Mouse (Mus musculus) limb, embryonic 14.5 days (tissue): ENCODE results near the gene Xk. TPM values are rescaled to one million over a fixed set of nuclear protein-coding genes. Genes with fewer than 3 reads are reported as not detected.
"Not testable (repeated sequence)": the region's sequence is repeated elsewhere in the genome, so short reads cannot be mapped to it uniquely, and the experiment has no call there.

Experiments used
- ATAC-seq: fragments of 200-750 bp; cut with Nextera tagmentation; 2 replicates; pipeline ENCODE4 v1.8.0; 2017; ENCODE audit warnings: low read depth, moderate number of reproducible peaks, moderate TSS enrichment; ENCODE audit not compliant: low FRiP score
- DNase-seq: peaks from one replicate; pipeline ENCODE4 v3.0.0-alpha.2; 2015; ENCODE audit warnings: low spot score
- H3K27ac ChIP-seq: fragments of 300-500 bp; sonication (generic); replicated peaks from 2 replicates; pipeline ENCODE4 v1.5.1; 2014; ENCODE audit warnings: low read depth, mild to moderate bottlenecking, low read length, moderate library complexity, mixed read lengths
- H3K27me3 ChIP-seq: fragments of 300-500 bp; sonication (generic); 2 replicates; pipeline ENCODE4 v1.6.1; 2014; ENCODE audit warnings: low read length, mixed read lengths; ENCODE audit not compliant: control insufficient read depth, insufficient read depth
- H3K36me3 ChIP-seq: fragments of 300-500 bp; sonication (generic); 2 replicates; pipeline ENCODE4 v1.6.1; 2014; ENCODE audit warnings: mild to moderate bottlenecking, low read length, moderate library complexity, mixed read lengths; ENCODE audit not compliant: control insufficient read depth, insufficient read depth
- H3K4me1 ChIP-seq: fragments of 300-500 bp; sonication (generic); 2 replicates; pipeline ENCODE4 v1.6.1; 2014; ENCODE audit warnings: antibody characterized with exemption, low read length, mixed read lengths; ENCODE audit not compliant: control insufficient read depth, insufficient read depth
- H3K4me2 ChIP-seq: fragments of 300-500 bp; sonication (generic); replicated peaks from 2 replicates; pipeline ENCODE4 v1.6.1; 2014; ENCODE audit warnings: low read depth, mild to moderate bottlenecking, low read length, moderate library complexity; ENCODE audit not compliant: severe bottlenecking
- H3K4me3 ChIP-seq: fragments of 300-500 bp; sonication (generic); replicated peaks from 2 replicates; pipeline ENCODE4 v1.5.1; 2014; ENCODE audit warnings: low read length
- H3K9ac ChIP-seq: fragments of 300-500 bp; sonication (generic); 2 replicates; pipeline ENCODE4 v1.6.1; 2014; ENCODE audit warnings: mild to moderate bottlenecking, low read depth, low read length, moderate library complexity; ENCODE audit not compliant: severe bottlenecking
- H3K9me3 ChIP-seq: fragments of 300-500 bp; sonication (generic); 2 replicates; pipeline ENCODE4 v1.6.1; 2016; ENCODE audit warnings: low read length; ENCODE audit not compliant: control insufficient read depth
- POLR2A ChIP-seq: fragments of 200-500 bp; IDR thresholded peaks from 2 replicates; pipeline ENCODE4 v1.8.0; 2012; ENCODE audit warnings: inconsistent platforms, mild to moderate bottlenecking, moderate library complexity, borderline replicate concordance; ENCODE audit not compliant: insufficient read depth, insufficient read length; ENCODE audit errors: extremely low read depth
- WGBS: fragments of 180-500 bp; shearing (Covaris S2); extraction: QIAGEN DNeasy Blood & Tissue Kit; methylation state at CpG from one replicate; pipeline ENCODE4 v1.1.7; 2014; 5-methylcytosine and 5-hydroxymethylcytosine counted together
- polyA plus RNA-seq, 2 experiments: library from polyadenylated mRNA; depleted of rRNA in 1 of 2; stranded (reverse) in 1 of 2; unstranded in 1 of 2; fragments of >200 nt; fragmentation: Nextera tagmentation in 1 of 2; extraction: Ambion mirVana in 1 of 2; gene quantifications; 2 replicates each; pipeline versions ENCODE4 v1.2.1 to v1.2.3; 2012 to 2014

Gene Xk
- polyA plus RNA-seq, 2 experiments: 0.80 to 0.84 TPM

GRCm38 (mm10) chrX:9303455-9303854, 30.9 kb downstream of the Xk start:
- Histone ChIP-seq H3K36me3 (no peaks in the 10 kb centered on the region), H3K9me3 (no peaks in the 10 kb centered on the region), H3K27ac (no peak overlapping the region), H3K4me2 (no peak overlapping the region), H3K27me3 (no peaks in the 10 kb centered on the region), H3K4me1 (no peaks in the 10 kb centered on the region), H3K9ac (no peak overlapping the region), H3K4me3 (no peak overlapping the region)
- no peak for TF ChIP-seq POLR2A
- WGBS: 71% methylated on average over 1 of the region's 1 CpGs
- DNase-seq: no peak
- ATAC-seq: no peak

GRCm38 (mm10) chrX:9316457-9316856, 43.9 kb downstream of the Xk start:
- H3K36me3 ChIP-seq, H3K27me3 ChIP-seq, ATAC-seq: not testable (repeated sequence)

GRCm38 (mm10) chrX:9327954-9328353, 55.4 kb downstream of the Xk start:
- not testable (repeated sequence) for DNase-seq, H3K9me3 ChIP-seq, H3K4me3 ChIP-seq, ATAC-seq, H3K27ac ChIP-seq, H3K4me1 ChIP-seq, H3K9ac ChIP-seq, H3K36me3 ChIP-seq, H3K27me3 ChIP-seq, H3K4me2 ChIP-seq
- 94% methylated on average over 15 of the region's 26 CpGs for WGBS

More at GRCm38 (mm10) chrX:9316457-9316856, 43.9 kb downstream of the Xk start:
- not testable (repeated sequence) for DNase-seq, H3K4me2 ChIP-seq, H3K9ac ChIP-seq, H3K4me1 ChIP-seq, H3K4me3 ChIP-seq, H3K27ac ChIP-seq, H3K9me3 ChIP-seq

- H3K4me2 ChIP-seq, DNase-seq, H3K9me3 ChIP-seq, H3K4me3 ChIP-seq, H3K4me1 ChIP-seq, H3K27me3 ChIP-seq, ATAC-seq, H3K27ac ChIP-seq, H3K36me3 ChIP-seq, H3K9ac ChIP-seq: not testable (repeated sequence)
- WGBS: 80% methylated on average over 12 of the region's 12 CpGs
These were observed 59.9 kb downstream of the Xk start for GRCm38 (mm10) chrX:9332366-9332962.

- H3K27ac ChIP-seq, H3K9ac ChIP-seq, H3K27me3 ChIP-seq, H3K4me3 ChIP-seq, H3K36me3 ChIP-seq, ATAC-seq, H3K4me1 ChIP-seq, H3K4me2 ChIP-seq, DNase-seq, H3K9me3 ChIP-seq: not testable (repeated sequence)
- WGBS: 67% methylated on average over 1 of the region's 2 CpGs
These were observed 60.5 kb downstream of the Xk start for GRCm38 (mm10) chrX:9333035-9333434.

GRCm38 (mm10) chrX:9334996-9335395, 62.4 kb downstream of the Xk start:
- not testable (repeated sequence) for DNase-seq, H3K9me3 ChIP-seq, ATAC-seq, H3K9ac ChIP-seq, H3K4me1 ChIP-seq, H3K4me2 ChIP-seq, H3K4me3 ChIP-seq, H3K36me3 ChIP-seq, H3K27ac ChIP-seq, H3K27me3 ChIP-seq
- 50% methylated on average over 1 of the region's 1 CpGs for WGBS

GRCm38 (mm10) chrX:9350327-9350726, 77.8 kb downstream of the Xk start, which contains the start of gene H2al1k:
Gene H2al1k, plus strand, starts transcription at chrX:9350627.
- not testable (repeated sequence) for H3K4me1 ChIP-seq, ATAC-seq
- WGBS: no CpG with 5 or more reads among the region's 2 CpGs

More at GRCm38 (mm10) chrX:9350327-9350726, 77.8 kb downstream of the Xk start, which contains the start of gene H2al1k:
- not testable (repeated sequence) for H3K27me3 ChIP-seq, H3K27ac ChIP-seq, H3K9me3 ChIP-seq, H3K9ac ChIP-seq, H3K4me3 ChIP-seq, H3K4me2 ChIP-seq, H3K36me3 ChIP-seq, DNase-seq
